Mouse (Mus musculus): ENCODE results near the gene Myrf.
"Not testable (repeated sequence)": the region's sequence is repeated elsewhere in the genome, so short reads cannot be mapped to it uniquely, and the experiment has no call there.

Gene Myrf

GRCm38 (mm10) chr19:10176941-10177372, 63.6 kb downstream of the Myrf start:
- DNase-seq (ENCODE audit: low spot score in 2 of 2): no peak

DNA sequence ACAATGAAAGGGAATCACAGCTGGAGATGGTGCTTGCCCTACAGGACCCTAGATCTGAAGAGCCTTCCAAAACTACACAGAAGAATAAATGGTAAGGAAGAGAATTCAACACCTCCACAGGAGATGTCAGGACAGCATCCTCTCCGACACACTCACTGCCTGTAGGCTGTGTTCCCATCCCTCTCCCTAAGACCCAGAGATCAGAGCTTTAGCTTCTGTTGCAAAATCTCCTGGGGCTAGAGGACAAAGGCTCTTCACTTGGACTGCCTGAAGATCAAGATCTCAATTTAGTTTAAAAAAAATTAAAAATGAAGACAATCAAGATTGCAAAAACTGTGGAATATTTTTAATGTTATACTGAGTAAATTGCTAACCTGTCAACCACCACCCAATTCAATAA, 64.1 kb downstream of the Myrf start:
- no peak for DNase-seq (ENCODE audit: low spot score in 2 of 2)

DNA sequence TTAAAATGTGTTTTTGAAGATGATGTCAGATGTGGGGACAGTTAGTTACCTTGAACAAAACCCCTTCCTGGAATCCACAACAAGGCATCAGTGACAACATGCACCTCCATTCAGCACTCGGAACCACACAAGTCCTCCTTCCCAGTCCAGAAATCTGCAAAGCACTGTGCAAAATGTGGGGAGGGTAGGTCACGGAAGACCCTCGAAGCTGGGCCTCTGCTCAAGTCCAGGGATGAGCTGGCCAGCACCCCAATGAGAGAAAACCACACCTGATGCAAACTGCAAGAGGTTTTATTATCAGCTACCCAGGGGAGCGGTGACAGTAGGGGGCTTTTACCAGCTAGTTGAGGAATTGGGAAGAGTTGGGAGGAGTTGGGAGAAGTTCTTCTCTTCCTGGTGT, 65.6 kb downstream of the Myrf start:
- DNase-seq (ENCODE audit: low spot score in 2 of 2): no peak

DNA sequence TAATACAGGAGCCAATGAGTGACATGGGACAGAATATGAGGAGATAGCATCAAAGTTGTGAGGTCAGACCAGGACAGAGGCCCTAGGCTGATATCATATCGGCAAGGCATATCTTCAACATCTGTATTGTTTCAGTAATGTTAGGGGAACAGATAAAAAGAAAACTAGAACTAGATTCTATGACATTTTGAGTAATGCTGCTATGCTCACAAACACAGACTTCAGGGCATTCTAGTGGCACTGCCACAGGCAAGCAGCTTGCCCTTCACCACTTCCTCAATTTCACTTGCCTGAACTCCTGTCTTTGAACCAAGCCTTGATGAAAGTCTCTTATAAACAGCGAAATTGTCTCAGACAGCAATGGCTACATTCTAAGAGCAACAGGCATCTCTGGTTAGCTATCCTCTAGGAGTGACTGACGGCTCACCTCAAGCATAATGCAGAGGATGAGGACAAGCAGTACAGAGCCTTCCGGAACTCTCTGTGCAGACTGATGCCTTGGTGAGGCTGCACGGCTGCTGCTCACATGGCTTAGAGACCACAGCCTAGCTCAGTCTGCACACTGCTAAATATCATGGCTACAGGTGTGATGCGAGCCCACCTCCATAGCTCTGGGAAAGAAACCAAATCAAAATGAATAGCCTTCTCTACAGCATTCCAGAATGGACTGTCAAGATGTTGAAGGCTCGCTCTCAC, 66.6 kb downstream of the Myrf start:
- DNase-seq (ENCODE audit: low spot score in 2 of 2): no peak

DNA sequence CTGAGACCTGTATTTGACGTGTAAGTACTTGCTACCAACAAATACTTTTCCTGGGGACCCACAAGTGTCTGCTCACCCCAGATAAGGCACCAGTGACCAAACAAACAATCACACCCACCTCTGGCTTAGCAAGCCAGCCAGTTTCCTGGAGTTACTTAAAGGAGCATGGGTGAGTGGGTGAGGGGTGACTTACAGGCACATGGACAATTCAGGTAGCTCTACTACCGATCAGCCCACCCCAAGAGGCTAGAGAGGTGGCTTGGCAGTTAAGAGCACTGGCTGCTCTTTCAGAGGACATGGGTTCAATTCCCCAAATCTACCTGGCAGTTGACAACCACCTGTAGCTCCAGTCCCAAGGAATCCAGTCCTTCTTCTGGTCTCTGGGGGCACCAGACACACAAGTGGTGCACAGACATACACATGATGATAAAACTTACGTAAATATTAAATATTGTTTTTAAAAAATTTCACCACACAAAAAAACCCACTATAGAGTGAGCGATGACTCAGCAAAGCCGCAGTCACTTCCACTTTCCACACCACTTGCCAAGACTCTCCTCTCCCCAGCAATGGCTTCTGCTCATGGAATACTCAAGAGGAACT, 67.3 kb downstream of the Myrf start:
- DNase-seq (ENCODE audit: low spot score in 2 of 2): no peak

DNA sequence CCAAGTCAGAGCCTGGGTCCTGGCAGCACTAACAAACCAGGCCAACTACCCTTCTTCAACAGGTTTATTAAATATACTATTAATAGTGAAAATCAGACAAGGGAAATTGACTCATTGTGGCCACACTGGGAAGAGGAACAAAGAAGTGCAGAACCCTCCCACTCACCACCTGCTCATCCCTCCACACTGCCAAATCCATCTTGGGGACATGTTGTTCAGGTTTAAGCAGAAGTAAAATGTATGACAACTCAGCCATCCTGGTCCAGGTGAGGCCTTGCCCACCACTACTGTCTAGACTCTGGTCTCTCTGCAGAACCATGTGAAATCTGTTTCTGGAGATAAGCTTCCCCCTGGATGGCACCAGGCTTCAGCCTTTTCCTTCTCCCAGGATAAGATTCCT, 68.7 kb downstream of the Myrf start:
- DNase-seq (ENCODE audit: low spot score in 2 of 2): no peak

- no peak for DNase-seq (ENCODE audit: low spot score in 2 of 2)
Observed at GRCm38 (mm10) chr19:10171359-10171758, 69.2 kb downstream of the Myrf start.

GRCm38 (mm10) chr19:10170466-10170865, 70.1 kb downstream of the Myrf start:
- DNase-seq (ENCODE audit: low spot score in 2 of 2): no peak

DNA sequence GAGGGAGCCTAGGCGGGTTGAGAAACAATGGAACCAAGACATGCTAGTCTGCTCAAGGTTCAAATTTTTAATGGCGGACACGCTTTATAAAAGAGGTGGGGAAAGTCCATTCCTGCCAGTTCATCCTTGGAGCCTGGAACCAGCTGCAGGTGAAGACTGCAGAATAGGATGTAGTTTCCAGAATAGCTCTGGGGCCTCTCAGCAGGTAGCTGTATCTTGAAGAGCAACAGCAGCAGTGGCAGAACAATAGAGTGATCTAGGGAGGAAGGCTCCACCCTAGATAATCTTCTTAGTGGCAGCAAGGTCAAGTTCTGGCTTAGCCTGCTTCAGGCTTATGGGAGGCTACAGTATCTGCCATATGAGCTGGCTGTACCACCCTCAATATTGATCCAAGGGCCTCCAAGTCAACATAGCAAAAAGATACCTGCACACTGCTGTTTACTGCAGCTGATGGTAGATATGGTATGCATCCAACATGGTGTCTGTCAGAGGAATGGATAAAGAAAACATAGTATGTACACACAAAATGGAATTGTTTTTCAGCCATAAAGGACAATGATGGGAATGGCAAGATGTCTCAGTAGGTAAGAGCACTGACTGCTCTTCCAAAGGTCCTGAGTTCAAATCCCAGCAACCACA, 70.7 kb downstream of the Myrf start:
- not testable (repeated sequence) for DNase-seq (ENCODE audit: low spot score in 2 of 2)

DNA sequence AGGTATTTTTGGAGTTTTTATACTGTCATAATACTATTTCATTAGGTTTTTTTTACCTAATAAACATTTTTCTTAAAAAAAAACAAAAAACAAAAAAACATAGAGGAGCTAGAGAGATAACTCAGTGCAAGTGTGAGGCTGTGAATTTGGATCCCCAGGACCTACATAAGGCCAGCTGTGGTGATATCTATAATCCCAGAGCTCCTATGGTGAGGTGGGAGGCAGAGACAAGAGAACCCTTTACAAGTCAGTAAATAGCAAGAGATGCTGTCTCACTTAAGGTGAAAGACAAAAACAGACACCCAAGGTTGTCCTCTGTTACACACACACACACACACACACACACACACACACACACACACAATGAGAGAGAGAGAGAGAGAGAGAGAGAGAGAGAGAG, 71.4 kb downstream of the Myrf start:
- no peak for DNase-seq (ENCODE audit: low spot score in 2 of 2)

- DNase-seq (ENCODE audit: low spot score in 2 of 2): no peak
Observed at GRCm38 (mm10) chr19:10168441-10168840, 72.1 kb downstream of the Myrf start.

DNA sequence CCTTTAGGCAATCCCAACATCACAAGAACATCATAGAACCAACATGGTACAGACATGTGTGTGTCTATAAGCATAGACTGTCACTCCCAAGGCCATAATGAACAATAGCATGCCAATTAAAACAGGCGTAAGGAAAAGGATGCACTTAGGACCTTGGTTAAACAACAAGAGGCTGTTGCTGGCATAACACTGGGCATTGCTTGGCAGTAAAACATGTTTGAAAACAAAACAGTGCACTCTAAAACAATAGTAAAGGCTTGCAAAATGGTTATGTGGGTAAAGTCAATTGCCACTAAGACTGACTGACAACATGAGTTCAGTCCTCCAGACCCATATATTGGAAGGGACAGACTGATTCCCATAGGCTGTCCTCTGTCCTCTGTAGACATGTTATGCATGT, 72.6 kb downstream of the Myrf start:
- no peak for DNase-seq (ENCODE audit: low spot score in 2 of 2)

- no peak for DNase-seq (ENCODE audit: low spot score in 2 of 2)
Observed at GRCm38 (mm10) chr19:10167112-10167511, 73.4 kb downstream of the Myrf start.

DNA sequence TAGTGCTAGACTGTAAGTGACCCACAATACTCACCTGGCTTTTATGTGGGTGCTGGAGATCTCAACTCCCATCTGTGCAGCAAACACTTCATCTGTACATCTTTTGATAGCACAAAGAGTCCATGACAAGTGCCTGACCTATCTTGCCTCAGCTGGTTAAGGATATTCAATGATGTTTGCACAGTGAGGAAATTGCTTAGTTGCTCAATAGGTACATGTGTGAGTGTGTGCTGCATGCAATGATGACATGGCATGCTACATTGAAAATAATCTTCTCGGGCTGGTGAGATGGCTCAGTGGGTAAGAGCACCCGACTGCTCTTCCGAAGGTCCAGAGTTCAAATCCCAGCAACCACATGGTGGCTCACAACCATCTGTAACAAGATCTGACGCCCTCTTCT, 74.6 kb downstream of the Myrf start:
- not testable (repeated sequence) for DNase-seq (ENCODE audit: low spot score in 2 of 2)

DNA sequence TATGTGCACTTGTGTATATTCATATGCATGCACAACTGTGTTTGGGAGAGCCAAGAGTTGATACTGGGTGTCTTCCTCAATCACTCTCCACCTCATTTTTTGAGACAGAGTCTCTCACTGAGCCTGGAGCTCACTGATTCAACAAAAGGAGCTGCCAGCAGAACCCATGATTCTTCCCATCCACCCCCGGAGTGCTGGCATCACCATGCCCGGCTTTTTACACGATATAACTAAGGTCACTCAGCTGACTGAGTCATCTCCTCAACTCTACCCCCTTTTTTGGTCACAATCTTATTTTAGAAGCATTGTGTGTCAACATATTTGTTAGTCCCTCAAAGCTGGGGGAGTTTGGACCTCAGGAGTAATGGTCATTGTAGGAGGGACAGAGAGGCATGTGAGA, 76.7 kb downstream of the Myrf start:
- no peak for DNase-seq (ENCODE audit: low spot score in 2 of 2)
